Comparison of ENCODE assay signal across 8 mouse cellular contexts in genomic region chr14:88470495-88471434, GRCm38 (mm10). TPM values are rescaled to one million over a fixed set of nuclear protein-coding genes. Genes with fewer than 3 reads are reported as not detected.
DNase-seq lines count a peak whose midpoint lies in the region; ATAC-seq and TF ChIP-seq lines count a peak whose summit lies in the region.

TSS of gene Pcdh20 (minus strand) at chr14:88471396.

- H3K27ac ChIP-seq in embryonic facial prominence, embryonic 12.5 days: no peak within 1 kb of the TSS
- H3K27ac ChIP-seq in heart, postnatal 0 days (ENCODE audit: low read depth): no peak within 1 kb of the TSS
- no peak within 1 kb of the TSS for H3K27ac ChIP-seq in midbrain, embryonic 13.5 days

- peaks cover 12% of the 10 kb centered on the region for H3K27me3 ChIP-seq in megakaryocyte, embryonic 14.5 days (replicated peaks)
- H3K27me3 ChIP-seq in embryonic facial prominence, embryonic 12.5 days: peaks cover 4% of the 10 kb centered on the region; the same call in 1 of the 2 replicates
- peaks cover 19% of the 10 kb centered on the region for H3K27me3 ChIP-seq in heart, postnatal 0 days (ENCODE audit: control insufficient read depth, insufficient read depth, low read length)
- H3K27me3 ChIP-seq in midbrain, embryonic 13.5 days: peaks cover 13% of the 10 kb centered on the region

- no peaks in the 10 kb centered on the region for H3K36me3 ChIP-seq in megakaryocyte, embryonic 14.5 days (replicated peaks; ENCODE audit: low read length)
- no peaks in the 10 kb centered on the region for H3K36me3 ChIP-seq in embryonic facial prominence, embryonic 12.5 days
- no peaks in the 10 kb centered on the region for H3K36me3 ChIP-seq in heart, postnatal 0 days (replicated peaks; ENCODE audit: control insufficient read depth, insufficient read depth, low read length)
- H3K36me3 ChIP-seq in midbrain, embryonic 13.5 days: no peaks in the 10 kb centered on the region

- H3K9ac ChIP-seq in embryonic facial prominence, embryonic 12.5 days: peak within 1 kb of the TSS; percentile 47
- H3K9ac ChIP-seq in heart, postnatal 0 days (replicated peaks; ENCODE audit: low read depth, low read length): no peak within 1 kb of the TSS
- peak within 1 kb of the TSS; percentile 48 for H3K9ac ChIP-seq in midbrain, embryonic 13.5 days (replicated peaks)

- TF ChIP-seq CTCF in heart, postnatal 0 days (IDR thresholded peaks at IDR 0.05; ENCODE audit: low read depth): no peak

- intact Hi-C loops in left cerebral cortex, postnatal 25 days (cut with DNase I): loop anchor here (5.0 kb wide), 3 partner anchors 72 to 998 kb away; no protein-coding TSS in a partner anchor

- H3K4me1 ChIP-seq in megakaryocyte, embryonic 14.5 days: 0 out of 2 replicates have a peak, but pooled peaks cover 3% of the 10 kb centered on the region
- no peaks in the 10 kb centered on the region; the same call in 1 of the 2 replicates for H3K4me1 ChIP-seq in embryonic facial prominence, embryonic 12.5 days
- no peaks in the 10 kb centered on the region for H3K4me1 ChIP-seq in heart, postnatal 0 days (ENCODE audit: control insufficient read depth, insufficient read depth)
- peaks cover 22% of the 10 kb centered on the region for H3K4me1 ChIP-seq in midbrain, embryonic 13.5 days (replicated peaks)

- no peaks in the 10 kb centered on the region for H3K9me3 ChIP-seq in megakaryocyte, embryonic 14.5 days
- no peaks in the 10 kb centered on the region for H3K9me3 ChIP-seq in embryonic facial prominence, embryonic 12.5 days
- H3K9me3 ChIP-seq in heart, postnatal 0 days (replicated peaks; ENCODE audit: control insufficient read depth, low read length): no peaks in the 10 kb centered on the region
- no peaks in the 10 kb centered on the region for H3K9me3 ChIP-seq in midbrain, embryonic 13.5 days

- WGBS in embryonic facial prominence, embryonic 12.5 days: 2% methylated on average over 29 of the region's 29 CpGs
- 2% methylated on average over 29 of the region's 29 CpGs for WGBS in heart, postnatal 0 days
- under 1% methylated on average over 29 of the region's 29 CpGs for WGBS in midbrain, embryonic 13.5 days

- ATAC-seq in megakaryocyte, adult 5-6 weeks (ENCODE audit: poor library complexity, severe bottlenecking): no peak
- ATAC-seq in embryonic facial prominence, embryonic 12.5 days (ENCODE audit: insufficient number of reproducible peaks, insufficient read depth, low FRiP score, low TSS enrichment): peak; percentile 86
- peak; percentile 68; the same call in 1 of the 2 replicates for ATAC-seq in heart, postnatal 0 days (ENCODE audit: insufficient read depth, low read depth)
- peak; percentile 85 for ATAC-seq in midbrain, embryonic 13.5 days

- H3K4me3 ChIP-seq in megakaryocyte, embryonic 14.5 days (replicated peaks): peak within 1 kb of the TSS; percentile 3
- H3K4me3 ChIP-seq in embryonic facial prominence, embryonic 12.5 days: peak within 1 kb of the TSS; percentile 48
- H3K4me3 ChIP-seq in heart, postnatal 0 days (ENCODE audit: low read depth, low read length): peak within 1 kb of the TSS; percentile 45
- peak within 1 kb of the TSS; percentile 55 for H3K4me3 ChIP-seq in midbrain, embryonic 13.5 days (replicated peaks)

- peak; percentile 8 for DNase-seq in heart, postnatal 0 days (ENCODE audit: low spot score)
- DNase-seq in left cerebral cortex, postnatal 25 days (ENCODE audit: low spot score in 2 of 2): peak; percentile 60 to 71
- DNase-seq in spleen, postnatal 36 days (ENCODE audit: low spot score in 2 of 2): no peak
- no peak for DNase-seq in adipocyte (ENCODE audit: low spot score)

- H3K4me2 ChIP-seq in embryonic facial prominence, embryonic 12.5 days (replicated peaks): peak within 1 kb of the TSS; percentile 87
- H3K4me2 ChIP-seq in heart, postnatal 0 days (ENCODE audit: low read depth, low read length): peak within 1 kb of the TSS; percentile 71
- H3K4me2 ChIP-seq in midbrain, embryonic 13.5 days (replicated peaks): peak within 1 kb of the TSS; percentile 89

- TF ChIP-seq EP300 in heart, postnatal 0 days (IDR thresholded peaks at IDR 0.05; ENCODE audit: low read depth): no peak

RNA-seq across cellular contexts. Expression of gene Pcdh20, which starts in this region (rescaled TPM):
- polyA plus RNA-seq in megakaryocyte, embryonic 14.5 days (2012; ENCODE audit: insufficient read depth, low replicate concordance): not detected in 2 replicates
- total RNA-seq in megakaryocyte, adult 5-6 weeks (2015): not detected in 2 replicates
- total RNA-seq in megakaryocyte, adult 5-6 weeks (2017): not detected in 2 replicates
- 1.5 and 2.4 TPM in 2 replicates for polyA plus RNA-seq in embryonic facial prominence, embryonic 12.5 days (2016; fragmentation: Nextera tagmentation; extraction: Ambion mirVana)
- total RNA-seq in heart, postnatal 0 days (2014; rRNA removed; ENCODE audit: low replicate concordance): 1.1 and 1.4 TPM in 2 replicates
- 0.60 and 0.70 TPM in 2 replicates for polyA plus RNA-seq in heart, postnatal 0 days (2015; fragmentation: Nextera tagmentation; extraction: Ambion mirVana)
- total RNA-seq in left cerebral cortex, postnatal 25 days (2021): 10 to 100 TPM; 27.9 to 34.4 TPM
- polyA plus RNA-seq in midbrain, embryonic 13.5 days (2015; fragmentation: Nextera tagmentation; extraction: Ambion mirVana): 3.2 and 3.5 TPM in 2 replicates

Comparison
In these comparisons a context has a peak if more than half of its experiments do, and no peak if none do; other contexts are left out.
1. RNA of gene Pcdh20 (total RNA-seq): 27.9 to 34.4 TPM in left cerebral cortex, postnatal 25 days; 1.1 to 1.4 TPM in heart, postnatal 0 days and not detected in megakaryocyte, adult 5-6 weeks; every median in the first group is over 10 times any median in the second.
2. H3K4me3 ChIP-seq: peak in every context shown above with its lines; median percentile 55 in midbrain, embryonic 13.5 days; 48 in embryonic facial prominence, embryonic 12.5 days; 45 in heart, postnatal 0 days; 3 in megakaryocyte, embryonic 14.5 days.
3. DNase-seq: peak in heart, postnatal 0 days (single experiment) and left cerebral cortex, postnatal 25 days (2 of 2); none in spleen, postnatal 36 days (0 of 2) and adipocyte (single experiment).
4. Peak in every context shown above with its lines, with median percentiles within 50 percentile points of each other: H3K4me2 ChIP-seq.